Mouse (Mus musculus): ENCODE measurements at regions not wholly inside any gene's neighbourhood (a gene's known extent, or its start where the extent isn't known, plus 50 kb on each side); places are given as distances from the start of the nearest gene placed in this dataset.

GRCm38 (mm10) chr11:114465486-114465885 lies 202.8 kb upstream of the Rpl38 start:
- WGBS: 18% methylated on average over 5 of the region's 5 CpGs
- ATAC-seq: no peak
- no peak overlapping the region for H3K4me3 ChIP-seq (ENCODE audit: low read depth, low read length)
- no peak overlapping the region for H3K4me2 ChIP-seq (ENCODE audit: low read depth)
- no peak for TF ChIP-seq CTCF (IDR thresholded peaks at IDR 0.05; ENCODE audit: low read depth)
- H3K36me3 ChIP-seq (ENCODE audit: insufficient read depth): no peaks in the 10 kb centered on the region
- no peak overlapping the region for H3K27ac ChIP-seq (ENCODE audit: low read depth, low read length)
- H3K4me1 ChIP-seq (ENCODE audit: insufficient read depth): peaks cover 17% of the 10 kb centered on the region; the same call in 1 of the 2 replicates
- H3K9ac ChIP-seq: no peak overlapping the region
- no peaks in the 10 kb centered on the region for H3K9me3 ChIP-seq (ENCODE audit: low read length)
- H3K27me3 ChIP-seq (ENCODE audit: insufficient read depth, low read length): no peaks in the 10 kb centered on the region
- DNase-seq: no peak

- Histone ChIP-seq H3K9me3 (ENCODE audit: low read length) (no peaks in the 10 kb centered on the region), H3K27me3 (ENCODE audit: insufficient read depth, low read length) (no peaks in the 10 kb centered on the region), H3K4me2 (ENCODE audit: low read depth) (no peak overlapping the region), H3K9ac (no peak overlapping the region), H3K36me3 (ENCODE audit: insufficient read depth) (no peaks in the 10 kb centered on the region), H3K27ac (ENCODE audit: low read depth, low read length) (no peak overlapping the region), H3K4me3 (ENCODE audit: low read depth, low read length) (no peak overlapping the region), H3K4me1 (ENCODE audit: insufficient read depth) (peaks cover 7% of the 10 kb centered on the region; the same call in 1 of the 2 replicates)
- 42% methylated on average over 6 of the region's 6 CpGs for WGBS
- DNase-seq (no peak), ATAC-seq (no peak)
- TF ChIP-seq CTCF (IDR thresholded peaks at IDR 0.05; ENCODE audit: low read depth): peak; percentile 63
Measured at GRCm38 (mm10) chr11:114462755-114463374, 205.5 kb upstream of the Rpl38 start.

- peak; percentile 79 for DNase-seq
- WGBS: 34% methylated on average over 12 of the region's 12 CpGs
Measured at GRCm38 (mm10) chr11:114454876-114455330, 213.4 kb upstream of the Rpl38 start.

GRCm38 (mm10) chr11:114448776-114449401 lies 219.4 kb upstream of the Rpl38 start:
- DNase-seq (peak; percentile 81), ATAC-seq (peak; percentile 73)
- Histone ChIP-seq H3K9ac (no peak overlapping the region), H3K4me1 (ENCODE audit: insufficient read depth) (peaks cover 23% of the 10 kb centered on the region), H3K9me3 (ENCODE audit: low read length) (no peaks in the 10 kb centered on the region), H3K36me3 (ENCODE audit: insufficient read depth) (no peaks in the 10 kb centered on the region), H3K27ac (ENCODE audit: low read depth, low read length) (no peak overlapping the region), H3K4me2 (ENCODE audit: low read depth) (no peak overlapping the region), H3K27me3 (ENCODE audit: insufficient read depth, low read length) (no peaks in the 10 kb centered on the region), H3K4me3 (ENCODE audit: low read depth, low read length) (no peak overlapping the region)
- no peak for TF ChIP-seq CTCF (IDR thresholded peaks at IDR 0.05; ENCODE audit: low read depth)
- 23% methylated on average over 13 of the region's 13 CpGs for WGBS

More at GRCm38 (mm10) chr11:114454876-114455330, 213.4 kb upstream of the Rpl38 start:
- ATAC-seq: peak; percentile 96
- TF ChIP-seq CTCF (IDR thresholded peaks at IDR 0.05; ENCODE audit: low read depth): no peak
- Histone ChIP-seq H3K9ac (no peak overlapping the region), H3K4me1 (ENCODE audit: insufficient read depth) (no peaks in the 10 kb centered on the region), H3K4me2 (ENCODE audit: low read depth) (no peak overlapping the region), H3K4me3 (ENCODE audit: low read depth, low read length) (no peak overlapping the region), H3K9me3 (ENCODE audit: low read length) (no peaks in the 10 kb centered on the region), H3K27ac (ENCODE audit: low read depth, low read length) (peak overlapping the region; percentile 55; the same call in 1 of the 2 replicates), H3K36me3 (ENCODE audit: insufficient read depth) (no peaks in the 10 kb centered on the region), H3K27me3 (ENCODE audit: insufficient read depth, low read length) (no peaks in the 10 kb centered on the region)

- no peak for TF ChIP-seq CTCF (IDR thresholded peaks at IDR 0.05; ENCODE audit: low read depth)
Measured at GRCm38 (mm10) chr11:114447461-114447847, 220.9 kb upstream of the Rpl38 start.

GRCm38 (mm10) chr11:114446617-114447460 lies 221.5 kb upstream of the Rpl38 start:
- Histone ChIP-seq H3K9me3 (ENCODE audit: low read length) (no peaks in the 10 kb centered on the region), H3K27ac (ENCODE audit: low read depth, low read length) (0 out of 2 replicates have a peak overlapping the region, but pooled peaks have one; percentile 0), H3K4me2 (ENCODE audit: low read depth) (peak overlapping the region; percentile 36), H3K4me3 (ENCODE audit: low read depth, low read length) (no peak overlapping the region; the same call in 1 of the 2 replicates), H3K27me3 (ENCODE audit: insufficient read depth, low read length) (no peaks in the 10 kb centered on the region), H3K4me1 (ENCODE audit: insufficient read depth) (peaks cover 27% of the 10 kb centered on the region), H3K36me3 (ENCODE audit: insufficient read depth) (no peaks in the 10 kb centered on the region), H3K9ac (no peak overlapping the region)
- WGBS: 6% methylated on average over 23 of the region's 23 CpGs
- no peak for TF ChIP-seq CTCF (IDR thresholded peaks at IDR 0.05; ENCODE audit: low read depth)
- ATAC-seq: peak; percentile 36; the same call in 1 of the 2 replicates
- no peak for DNase-seq

More at GRCm38 (mm10) chr11:114447461-114447847, 220.9 kb upstream of the Rpl38 start:
- Histone ChIP-seq H3K4me1 (ENCODE audit: insufficient read depth) (peaks cover 23% of the 10 kb centered on the region), H3K4me3 (ENCODE audit: low read depth, low read length) (no peak overlapping the region), H3K36me3 (ENCODE audit: insufficient read depth) (no peaks in the 10 kb centered on the region), H3K27ac (ENCODE audit: low read depth, low read length) (no peak overlapping the region), H3K4me2 (ENCODE audit: low read depth) (no peak overlapping the region), H3K9me3 (ENCODE audit: low read length) (no peaks in the 10 kb centered on the region), H3K27me3 (ENCODE audit: insufficient read depth, low read length) (no peaks in the 10 kb centered on the region), H3K9ac (no peak overlapping the region)
- DNase-seq: no peak
- 83% methylated on average over 5 of the region's 5 CpGs for WGBS
- no peak for ATAC-seq
